Mouse (Mus musculus): ENCODE results near the gene 4933427D14Rik. TPM values are rescaled to one million over a fixed set of nuclear protein-coding genes. Genes with fewer than 3 reads are reported as not detected.
"Not testable (repeated sequence)": the region's sequence is repeated elsewhere in the genome, so short reads cannot be mapped to it uniquely, and the experiment has no call there.

Gene 4933427D14Rik
- total RNA-seq, 4 experiments from 2014 or later, result 7.0 to 16.0 (median 10.6) TPM

DNA sequence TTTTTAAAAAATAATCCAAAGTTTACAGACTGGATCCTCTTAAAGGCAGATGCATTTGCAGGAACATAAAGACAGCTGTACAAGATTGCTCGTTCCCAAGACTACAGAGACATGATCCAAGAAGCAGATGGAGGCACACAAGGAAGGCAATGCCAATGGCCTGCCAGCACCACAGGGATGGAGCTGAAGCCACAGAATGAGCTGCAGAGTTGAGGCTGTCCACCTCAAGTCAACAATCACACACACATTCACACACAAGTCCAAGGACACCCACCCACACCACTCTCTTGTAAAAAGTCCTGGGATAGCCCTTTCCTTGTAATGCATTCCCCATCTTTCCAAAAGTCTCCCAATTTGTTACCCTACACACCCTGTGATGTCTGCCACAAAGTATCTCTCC, 3.8 kb downstream of the 4933427D14Rik start:
- no peak for DNase-seq

DNA sequence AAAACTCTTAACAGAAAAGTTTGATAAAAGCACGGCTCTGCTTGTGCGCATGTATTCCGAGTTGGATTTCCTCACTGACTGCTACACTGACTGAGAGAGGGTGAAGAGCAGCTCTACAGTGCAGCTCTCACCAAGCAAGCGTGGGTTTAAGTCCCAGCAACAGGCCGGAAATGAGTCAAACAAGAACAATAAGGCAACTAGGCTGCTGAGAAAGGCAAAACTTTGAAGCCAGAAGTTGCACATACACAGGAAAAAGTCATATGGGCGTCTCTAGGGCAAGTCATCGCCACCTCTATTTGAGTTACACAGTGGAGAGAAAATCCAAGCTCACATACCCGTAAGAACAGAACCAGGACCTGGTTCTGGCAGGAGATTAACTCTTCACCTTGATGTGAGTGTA, 10.8 kb downstream of the 4933427D14Rik start:
- DNase-seq, result no peak

GRCm38 (mm10) chr11:72194259-72194658, 13.0 kb downstream of the 4933427D14Rik start:
- no peak for DNase-seq

DNA sequence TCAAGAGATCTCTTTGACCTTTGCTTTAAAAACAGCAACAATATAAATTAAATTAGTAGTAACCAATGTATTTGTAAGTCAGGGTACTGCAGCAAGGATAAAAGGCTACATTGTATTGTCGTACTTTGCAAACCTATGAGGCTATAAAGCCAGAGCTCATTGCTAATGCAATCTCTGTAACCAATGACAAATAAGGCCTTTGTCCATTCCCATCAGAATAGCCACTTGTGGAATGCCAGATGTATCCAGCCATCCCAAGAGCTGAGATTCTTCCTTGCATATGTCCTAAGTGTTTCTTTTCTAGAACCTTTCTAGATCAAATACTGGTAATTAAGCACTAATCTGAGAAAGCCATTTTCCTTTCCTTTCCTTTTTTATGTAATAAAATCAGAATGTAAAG, 16.4 kb downstream of the 4933427D14Rik start:
- DNase-seq, result no peak

- DNase-seq, result no peak
Observed at GRCm38 (mm10) chr11:72184252-72184651, 23.0 kb downstream of the 4933427D14Rik start.

DNA sequence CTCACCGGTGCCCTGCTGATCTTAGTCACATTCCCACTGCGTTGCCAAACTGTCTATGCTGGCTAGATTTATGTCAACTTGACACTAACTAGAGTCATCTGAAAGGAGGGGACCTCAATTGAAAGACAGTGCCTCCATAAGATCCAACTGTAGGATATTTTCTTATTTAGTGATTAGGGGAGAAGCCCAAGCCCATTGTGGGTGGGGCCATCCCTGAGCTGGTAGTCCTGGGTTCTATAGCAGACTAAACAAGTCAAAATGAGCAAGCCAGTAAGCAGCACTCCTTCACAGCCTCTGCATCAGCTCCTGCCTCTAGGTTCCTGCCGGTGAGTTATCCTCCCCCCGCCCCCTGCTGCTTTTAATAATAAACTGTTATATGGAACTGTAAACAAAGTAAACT, 26.1 kb downstream of the 4933427D14Rik start:
- DNase-seq, result no peak

- no peak for DNase-seq
Observed at GRCm38 (mm10) chr11:72180556-72180955, 26.7 kb downstream of the 4933427D14Rik start.

GRCm38 (mm10) chr11:72176553-72176952, 30.7 kb downstream of the 4933427D14Rik start:
- no peak for DNase-seq

DNA sequence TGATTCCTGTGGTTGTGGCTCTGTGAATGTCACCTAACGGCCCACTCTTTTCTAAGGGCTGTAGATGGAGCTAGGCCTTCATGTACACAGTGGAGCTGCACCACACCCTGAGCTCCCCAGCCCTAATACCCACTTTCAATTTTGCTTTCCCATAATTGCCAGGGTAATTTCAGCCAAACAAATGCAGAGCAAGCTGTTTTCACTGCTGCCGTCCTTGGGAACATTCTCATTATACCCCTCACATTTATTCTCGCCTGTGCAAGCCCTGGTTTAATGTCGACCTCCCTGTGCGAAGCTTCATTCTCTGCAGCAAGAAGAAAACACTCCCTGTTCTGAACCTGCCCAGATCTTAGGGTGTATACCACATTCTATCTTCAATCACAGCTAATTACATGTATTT, 31.3 kb downstream of the 4933427D14Rik start:
- DNase-seq, result no peak

- DNase-seq, result no peak
Observed at GRCm38 (mm10) chr11:72174721-72175120, 32.5 kb downstream of the 4933427D14Rik start.

DNA sequence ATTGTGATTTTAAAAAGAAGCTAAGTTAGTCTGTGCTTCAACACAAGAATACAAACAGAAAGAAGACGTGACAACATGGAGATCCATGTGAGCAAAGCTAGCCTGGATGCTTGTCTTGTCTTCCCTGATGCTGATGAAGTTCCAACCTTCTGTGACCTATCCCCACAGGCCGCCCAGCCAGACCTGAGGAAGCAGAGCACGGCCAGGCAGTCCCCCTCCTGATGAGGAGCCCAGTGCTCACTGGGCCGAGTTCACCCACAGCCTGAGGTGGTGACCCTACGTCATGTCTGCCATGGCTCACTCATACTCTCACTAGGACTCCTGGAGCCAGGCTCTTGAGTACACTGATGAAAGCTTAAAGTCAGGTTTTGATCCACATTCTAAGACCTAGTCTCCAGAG, 33.8 kb downstream of the 4933427D14Rik start:
- DNase-seq, result no peak

GRCm38 (mm10) chr11:72171906-72172305, 35.4 kb downstream of the 4933427D14Rik start:
- DNase-seq, result not testable (repeated sequence)

DNA sequence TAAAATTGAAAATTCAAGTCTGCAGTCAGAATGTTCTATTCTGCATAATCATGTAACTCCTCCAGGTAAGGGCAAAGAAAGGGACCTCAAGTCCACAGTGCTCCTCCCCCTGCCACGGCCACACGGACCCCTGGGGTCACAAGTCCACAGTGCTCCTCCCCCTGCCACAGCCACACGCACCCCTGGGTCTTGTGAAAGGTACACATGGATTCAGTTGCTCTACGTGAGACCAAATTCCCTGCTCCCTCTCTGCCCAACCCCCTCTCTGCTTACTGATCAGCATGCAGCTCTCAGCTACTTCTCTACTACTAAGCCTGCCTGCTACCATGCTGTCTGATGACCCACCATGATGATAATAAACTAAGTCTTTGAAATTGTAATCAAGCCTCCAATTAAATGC, 37.4 kb downstream of the 4933427D14Rik start:
- no peak for DNase-seq

DNA sequence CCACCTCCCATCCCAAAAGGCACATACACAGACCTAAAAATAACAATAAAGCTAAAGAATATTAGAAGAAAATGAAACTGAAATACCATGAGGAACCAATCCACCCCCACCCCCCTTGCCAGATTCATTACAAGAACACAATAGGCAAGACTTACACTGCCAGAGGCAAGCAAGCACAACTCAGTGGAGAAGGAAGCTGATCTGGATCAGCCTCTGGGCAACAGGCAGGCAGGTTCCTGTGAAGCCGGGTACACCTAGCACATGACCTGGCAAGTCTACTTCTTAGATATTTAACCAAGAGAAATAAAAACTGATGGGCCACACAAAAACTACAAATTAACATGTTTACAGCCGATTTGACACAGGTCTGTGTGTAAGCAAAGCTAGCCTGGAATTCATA, 44.1 kb downstream of the 4933427D14Rik start:
- no peak for DNase-seq

DNA sequence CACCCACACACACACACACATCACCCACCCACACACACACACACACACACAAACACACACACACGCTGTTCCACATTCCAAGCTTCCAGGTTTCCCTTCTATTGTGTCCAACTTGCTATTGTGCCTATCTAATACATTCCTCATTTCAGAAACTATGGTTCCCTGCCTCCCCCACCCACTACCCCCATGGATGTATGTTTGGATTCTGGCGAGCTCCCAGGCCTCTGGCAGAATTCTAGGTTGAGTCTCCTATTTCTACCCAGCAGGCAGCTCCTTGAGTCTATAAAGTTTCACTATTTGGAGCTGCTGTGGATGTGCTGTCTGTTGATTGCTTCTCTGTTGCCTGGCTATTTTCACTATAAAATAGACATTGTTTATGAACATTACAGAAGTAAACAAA, 50.6 kb downstream of the 4933427D14Rik start:
- no peak for DNase-seq

DNA sequence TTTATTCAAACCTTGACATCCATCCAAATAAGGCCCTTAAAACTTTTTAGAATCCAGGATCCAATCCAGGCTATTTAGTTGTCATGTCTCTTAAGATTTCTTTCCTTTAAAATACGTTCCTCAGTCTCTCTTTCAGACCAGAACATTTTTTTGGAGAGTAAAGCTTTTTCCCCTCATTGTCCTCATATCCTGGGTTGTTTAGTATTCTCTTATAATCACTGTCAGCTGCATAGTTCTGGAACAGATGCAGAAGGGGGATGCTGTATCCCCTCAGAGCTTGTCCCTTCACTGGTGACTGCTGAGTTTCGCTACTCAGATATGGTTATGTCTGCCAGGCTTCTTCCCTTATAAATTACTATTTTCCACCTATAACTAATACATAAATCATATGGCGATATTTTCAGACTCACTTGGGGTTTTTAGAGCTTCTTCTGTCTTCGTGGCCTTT, 51.3 kb downstream of the 4933427D14Rik start:
- no peak for DNase-seq

DNA sequence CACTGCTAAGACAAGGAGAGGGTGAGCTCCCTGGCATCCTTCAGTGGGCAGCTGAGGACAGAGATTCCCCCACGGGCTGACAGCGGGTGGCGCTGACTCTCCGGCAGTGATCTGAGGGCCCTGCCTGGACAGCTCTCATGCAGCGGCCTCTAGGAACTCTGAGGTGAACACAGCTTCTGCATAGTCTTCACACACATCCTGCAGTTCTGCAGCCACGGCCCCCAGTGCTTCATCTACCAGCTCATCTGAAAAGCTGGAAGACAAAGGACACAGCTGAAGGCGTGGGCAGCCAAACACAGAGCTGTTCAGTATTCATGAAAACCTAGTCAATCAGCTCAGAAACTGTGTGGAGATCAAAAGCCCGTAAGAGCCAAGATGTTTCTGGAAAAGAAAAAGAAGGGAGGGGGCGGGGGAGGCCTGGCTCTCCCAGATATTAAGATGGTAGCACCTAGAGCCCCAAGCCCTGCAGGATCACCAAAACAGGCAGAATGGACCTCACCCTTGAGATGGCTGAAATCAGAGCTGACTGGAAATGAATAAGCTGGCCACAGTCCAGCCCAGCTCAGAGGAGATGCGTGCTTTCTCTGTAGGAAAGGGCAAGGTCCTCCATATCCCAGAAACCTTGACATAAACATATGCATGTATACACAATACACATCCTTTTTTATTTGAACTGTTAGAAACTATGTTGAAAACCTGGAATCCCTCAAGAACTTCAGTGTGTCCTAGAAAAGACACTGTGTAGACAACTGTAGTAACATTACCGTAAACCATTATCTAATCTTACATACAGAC, 51.9 kb downstream of the 4933427D14Rik start:
- DNase-seq, result no peak

GRCm38 (mm10) chr11:72153122-72153862, 54.0 kb downstream of the 4933427D14Rik start:
- DNase-seq, result no peak

DNA sequence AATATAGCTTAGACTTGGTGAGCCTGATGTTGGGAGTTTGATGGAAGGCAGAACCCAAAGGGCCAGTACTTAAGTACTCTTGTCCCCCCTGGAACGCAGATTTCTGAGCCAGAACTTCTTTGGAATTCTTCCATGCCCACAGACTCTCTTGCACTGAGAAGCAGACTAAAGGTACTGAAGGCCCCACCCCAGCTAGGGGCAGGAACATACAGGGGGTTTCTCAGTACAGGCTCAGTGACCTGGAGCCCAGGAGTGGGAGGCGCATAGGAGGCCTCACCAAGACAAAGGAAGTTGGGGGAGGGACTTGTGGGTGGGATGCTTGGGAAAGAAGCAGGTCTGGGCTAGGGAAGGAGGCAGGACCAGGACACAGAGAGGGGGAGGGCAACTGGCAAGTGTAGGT, 56.1 kb downstream of the 4933427D14Rik start:
- no peak for DNase-seq

GRCm38 (mm10) chr11:72147910-72148309, 59.3 kb downstream of the 4933427D14Rik start:
- DNase-seq, result no peak

GRCm38 (mm10) chr11:72145877-72146248, 61.4 kb downstream of the 4933427D14Rik start:
- DNase-seq, result no peak

GRCm38 (mm10) chr11:72145182-72145876, 61.9 kb downstream of the 4933427D14Rik start:
- DNase-seq, result no peak

DNA sequence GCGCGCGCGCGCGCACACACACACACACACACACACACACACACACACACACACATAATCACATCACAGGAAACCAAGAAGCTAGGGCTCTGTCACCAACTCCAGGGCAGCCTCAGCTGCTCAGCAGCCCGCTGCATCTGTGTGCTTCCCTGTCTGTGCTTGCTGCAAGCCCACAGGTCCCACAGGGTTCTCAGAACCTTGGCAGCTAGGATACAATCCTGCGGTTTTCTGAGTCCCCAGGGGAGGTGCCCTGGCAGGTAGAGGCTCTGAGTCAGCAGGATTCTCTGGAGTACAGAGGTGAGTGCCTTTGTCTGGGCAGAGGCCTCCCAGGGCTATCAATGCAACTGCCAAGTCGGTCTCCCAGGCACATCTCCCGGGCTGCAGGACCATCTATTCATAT, 64.4 kb downstream of the 4933427D14Rik start:
- DNase-seq, result no peak
